Mouse (Mus musculus): ENCODE measurements around the gene Anpep. TPM values are rescaled to one million over a fixed set of nuclear protein-coding genes. Genes with fewer than 3 reads are reported as not detected.

Anpep gene
- polyA plus RNA-seq, 1 experiment from 2014 or later = 7.4 TPM

DNA sequence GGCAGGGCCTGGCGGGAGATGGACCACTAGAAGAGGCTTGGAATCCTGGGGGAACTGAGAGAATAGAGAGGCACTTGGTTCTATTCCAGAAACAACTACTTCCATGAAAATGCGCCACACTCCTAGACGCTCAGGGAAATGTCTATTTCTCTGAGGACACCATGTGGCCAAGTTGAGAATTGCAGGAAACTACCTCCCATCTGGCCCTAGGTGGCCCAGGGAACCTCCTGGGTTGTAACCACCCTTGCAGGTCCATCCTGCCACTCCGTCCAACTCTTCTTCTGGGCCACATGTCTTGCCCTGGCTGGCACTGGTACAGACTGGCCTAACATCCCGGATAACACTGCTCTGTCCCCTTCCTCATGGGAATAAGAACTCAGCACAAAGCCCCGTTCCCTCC, 74.6 kb downstream of the Anpep start:
- no peaks in the 10 kb centered on the region for H3K4me1 ChIP-seq (replicated peaks; ENCODE audit: control insufficient read depth, insufficient read depth, low read length)
- H3K27ac ChIP-seq (ENCODE audit: low read length) = no peak overlapping the region
- H3K4me3 ChIP-seq (ENCODE audit: low read length) = no peak overlapping the region
- no peak overlapping the region for H3K9ac ChIP-seq (ENCODE audit: low read length)
- no peak overlapping the region for H3K4me2 ChIP-seq (ENCODE audit: low read depth, low read length)
- ATAC-seq (ENCODE audit: low read depth) = peak; percentile 34
- no peaks in the 10 kb centered on the region for H3K9me3 ChIP-seq (ENCODE audit: control insufficient read depth, low read length)
- 17% methylated on average over 6 of the region's 6 CpGs for WGBS
- H3K27me3 ChIP-seq (ENCODE audit: control insufficient read depth, insufficient read depth, low read depth, low read length) = peaks cover 10% of the 10 kb centered on the region
- H3K36me3 ChIP-seq (ENCODE audit: control insufficient read depth, insufficient read depth, low read length) = no peaks in the 10 kb centered on the region

DNA sequence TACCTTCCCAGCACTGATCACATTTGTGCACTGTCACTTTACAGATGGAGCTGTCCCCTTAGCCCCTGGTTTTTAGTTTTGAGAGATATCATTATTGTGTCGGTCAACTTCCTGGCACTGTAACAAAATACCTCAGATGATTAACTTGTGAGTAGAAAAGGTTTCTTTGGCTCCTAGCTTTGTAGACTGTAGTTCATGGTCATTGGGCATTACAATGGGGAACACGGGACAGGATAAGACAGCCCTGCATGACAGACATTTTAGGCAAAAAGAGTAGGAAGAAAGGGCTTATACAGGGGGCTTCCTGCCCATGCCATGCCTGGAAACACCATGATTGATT, 78.4 kb downstream of the Anpep start:
- no peak overlapping the region for H3K4me2 ChIP-seq (ENCODE audit: low read depth, low read length)
- no peaks in the 10 kb centered on the region; the same call in 1 of the 2 replicates for H3K27me3 ChIP-seq (ENCODE audit: control insufficient read depth, insufficient read depth, low read depth, low read length)
- H3K9ac ChIP-seq (ENCODE audit: low read length) = no peak overlapping the region
- peaks cover 4% of the 10 kb centered on the region; the same call in 1 of the 2 replicates for H3K4me1 ChIP-seq (replicated peaks; ENCODE audit: control insufficient read depth, insufficient read depth, low read length)
- no peak for ATAC-seq (ENCODE audit: low read depth)
- H3K9me3 ChIP-seq (ENCODE audit: control insufficient read depth, low read length) = no peaks in the 10 kb centered on the region
- no peak overlapping the region for H3K27ac ChIP-seq (ENCODE audit: low read length)
- no peaks in the 10 kb centered on the region for H3K36me3 ChIP-seq (ENCODE audit: control insufficient read depth, insufficient read depth, low read length)
- no peak overlapping the region for H3K4me3 ChIP-seq (ENCODE audit: low read length)
- WGBS = 83% methylated on average over 2 of the region's 2 CpGs

DNA sequence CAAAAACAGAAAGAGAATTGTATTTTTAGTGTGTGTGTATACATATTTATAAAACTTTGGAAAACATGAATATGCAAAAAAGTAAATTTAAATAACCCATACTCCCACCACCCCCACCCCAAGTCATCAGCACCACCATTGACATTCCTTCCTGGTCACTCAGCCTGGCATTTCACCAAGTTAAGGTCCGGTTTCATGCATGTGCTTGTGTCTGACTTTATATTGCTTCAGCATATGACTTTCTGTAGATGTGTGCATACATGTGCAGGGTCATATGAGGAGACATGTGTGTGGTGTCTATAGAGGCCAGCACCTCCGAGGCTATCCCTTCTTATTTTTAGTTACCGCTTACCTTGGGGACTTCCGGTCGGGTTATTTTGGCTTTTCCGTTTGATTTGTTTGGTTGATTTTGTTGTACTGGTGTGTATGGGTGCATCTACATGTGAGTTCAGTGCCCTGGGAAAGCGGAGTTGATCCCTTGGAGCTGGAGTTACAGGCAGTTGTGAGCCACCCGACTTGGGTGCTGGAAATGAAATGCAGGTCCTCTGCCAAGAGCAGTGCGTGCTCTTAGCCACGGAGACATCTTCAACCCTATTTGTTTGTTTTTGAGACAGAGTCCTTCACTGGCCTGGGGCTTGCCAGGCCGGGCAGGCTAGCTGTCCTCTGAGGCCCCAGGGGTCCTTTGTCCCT, 78.9 kb downstream of the Anpep start:
- H3K9me3 ChIP-seq (ENCODE audit: control insufficient read depth, low read length) = no peaks in the 10 kb centered on the region
- no peak overlapping the region for H3K27ac ChIP-seq (ENCODE audit: low read length)
- peaks cover 4% of the 10 kb centered on the region; the same call in 1 of the 2 replicates for H3K4me1 ChIP-seq (replicated peaks; ENCODE audit: control insufficient read depth, insufficient read depth, low read length)
- WGBS = 69% methylated on average over 11 of the region's 11 CpGs
- no peaks in the 10 kb centered on the region; the same call in 1 of the 2 replicates for H3K27me3 ChIP-seq (ENCODE audit: control insufficient read depth, insufficient read depth, low read depth, low read length)
- H3K36me3 ChIP-seq (ENCODE audit: control insufficient read depth, insufficient read depth, low read length) = no peaks in the 10 kb centered on the region
- no peak overlapping the region for H3K4me2 ChIP-seq (ENCODE audit: low read depth, low read length)
- no peak overlapping the region for H3K4me3 ChIP-seq (ENCODE audit: low read length)
- H3K9ac ChIP-seq (ENCODE audit: low read length) = no peak overlapping the region
- ATAC-seq (ENCODE audit: low read depth) = no peak

DNA sequence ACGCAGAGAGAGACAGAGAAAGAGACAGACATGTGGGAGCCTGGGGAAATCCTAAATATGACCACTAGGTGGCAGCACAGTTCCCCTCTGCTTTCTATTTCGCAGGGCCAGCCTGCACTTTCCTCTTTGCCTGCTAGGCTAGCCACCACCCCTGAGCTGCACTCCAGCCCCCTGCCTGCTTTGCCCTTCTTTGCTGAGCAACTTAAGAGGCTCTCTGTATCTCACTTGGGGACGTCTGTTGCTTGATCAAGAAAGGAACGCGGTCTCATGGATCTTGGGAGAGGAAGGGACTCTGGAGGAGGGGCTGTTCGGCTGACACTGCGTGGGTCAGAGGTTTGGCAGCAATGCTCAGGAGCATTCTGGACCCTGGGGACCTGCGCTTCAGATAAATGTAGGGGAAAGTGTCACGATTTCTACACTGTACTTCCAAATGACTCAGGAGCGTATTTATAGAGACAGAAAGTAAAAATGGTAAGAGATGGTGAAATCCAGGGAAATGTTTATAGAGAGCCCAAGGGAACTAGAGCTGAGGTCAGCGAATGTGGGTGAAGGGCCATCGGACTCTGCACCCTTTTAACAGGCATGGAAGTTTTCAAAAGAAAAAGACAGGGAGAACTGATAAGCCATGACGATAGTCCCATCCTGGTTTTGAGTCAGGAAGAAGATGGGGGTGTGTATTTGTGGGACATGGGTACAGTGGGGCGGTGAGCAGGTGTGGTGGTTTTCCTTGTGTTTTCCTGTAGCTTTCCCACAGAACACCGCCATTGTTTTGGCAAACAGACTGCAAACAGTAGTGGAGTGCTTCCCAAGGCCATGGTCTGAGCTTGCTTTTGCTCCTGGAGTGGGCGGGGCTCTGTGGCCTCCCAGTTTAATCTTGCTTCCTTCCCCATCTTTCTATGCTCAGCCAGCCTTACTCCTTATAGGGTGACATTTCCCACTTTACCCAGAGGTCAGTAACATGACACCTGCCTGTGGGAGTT, 79.9 kb downstream of the Anpep start:
- Histone ChIP-seq H3K36me3 (ENCODE audit: control insufficient read depth, insufficient read depth, low read length) (no peaks in the 10 kb centered on the region), H3K9me3 (ENCODE audit: control insufficient read depth, low read length) (no peaks in the 10 kb centered on the region), H3K27me3 (ENCODE audit: control insufficient read depth, insufficient read depth, low read depth, low read length) (no peaks in the 10 kb centered on the region; the same call in 1 of the 2 replicates), H3K4me3 (ENCODE audit: low read length) (peak overlapping the region; percentile 46), H3K4me2 (ENCODE audit: low read depth, low read length) (peak overlapping the region; percentile 64), H3K4me1 (replicated peaks; ENCODE audit: control insufficient read depth, insufficient read depth, low read length) (peaks cover 4% of the 10 kb centered on the region; the same call in 1 of the 2 replicates), H3K27ac (ENCODE audit: low read length) (no peak overlapping the region), H3K9ac (ENCODE audit: low read length) (peak overlapping the region; percentile 66)
- peak; percentile 74 for ATAC-seq (ENCODE audit: low read depth)
- 24% methylated on average over 16 of the region's 16 CpGs for WGBS

Other genes starting within 250 kb of the Anpep start
- 0.06 and 0.13 TPM in 2 replicates for gene Rhcg, start 243.4 kb downstream of the Anpep start, polyA plus RNA-seq (2015; fragmentation: Nextera tagmentation; extraction: Ambion mirVana)
- 7.8 and 9.3 TPM in 2 replicates for gene Ticrr, start 200.9 kb downstream of the Anpep start, polyA plus RNA-seq (2015; fragmentation: Nextera tagmentation; extraction: Ambion mirVana)
- 3.2 and 3.7 TPM in 2 replicates for gene Kif7, start 145.3 kb downstream of the Anpep start, polyA plus RNA-seq (2015; fragmentation: Nextera tagmentation; extraction: Ambion mirVana)
- 0.21 TPM in 1 of 2 replicates, not detected in the other for gene Plin1, start 128.2 kb downstream of the Anpep start, polyA plus RNA-seq (2015; fragmentation: Nextera tagmentation; extraction: Ambion mirVana)
- gene Pex11a, start 117.9 kb downstream of the Anpep start, polyA plus RNA-seq (2015; fragmentation: Nextera tagmentation; extraction: Ambion mirVana) = 10.0 and 14.5 TPM in 2 replicates
- gene Wdr93, start 117.9 kb downstream of the Anpep start, polyA plus RNA-seq (2015; fragmentation: Nextera tagmentation; extraction: Ambion mirVana) = 0.88 and 1.7 TPM in 2 replicates
- gene Mesp1, start 67.3 kb downstream of the Anpep start, polyA plus RNA-seq (2015; fragmentation: Nextera tagmentation; extraction: Ambion mirVana) = 0.21 TPM in 1 of 2 replicates, not detected in the other
- gene Mesp2, start 50.3 kb downstream of the Anpep start, polyA plus RNA-seq (2015; fragmentation: Nextera tagmentation; extraction: Ambion mirVana) = 0.45 and 0.87 TPM in 2 replicates
- 22.3 and 25.8 TPM in 2 replicates for gene Ap3s2, start 59.6 kb upstream of the Anpep start, polyA plus RNA-seq (2015; fragmentation: Nextera tagmentation; extraction: Ambion mirVana)
- 27.7 and 28.4 TPM in 2 replicates for gene Arpin, start 74.3 kb upstream of the Anpep start, polyA plus RNA-seq (2015; fragmentation: Nextera tagmentation; extraction: Ambion mirVana)
- 17.7 and 18.6 TPM in 2 replicates for gene Zfp710, start 163.8 kb upstream of the Anpep start, polyA plus RNA-seq (2015; fragmentation: Nextera tagmentation; extraction: Ambion mirVana)